Mouse (Mus musculus) cerebellum, postnatal 10 days (tissue): Measurements from ENCODE around the gene Slc23a2.

ENCODE experiments used
- DNase-seq, 2 experiments: peaks; one replicate each; pipeline ENCODE4 v3.0.0; 2021; ENCODE audit warnings: mixed read lengths in 2 of 2

Gene Slc23a2

GRCm38 (mm10) chr2:132133436-132133835, 11.5 kb downstream of the Slc23a2 start:
- DNase-seq: no peak

GRCm38 (mm10) chr2:132131266-132131665, 13.6 kb downstream of the Slc23a2 start:
- DNase-seq: peak; percentile 79 to 83

GRCm38 (mm10) chr2:132129980-132130379, 14.9 kb downstream of the Slc23a2 start:
- DNase-seq: no peak

GRCm38 (mm10) chr2:132129247-132129646, 15.7 kb downstream of the Slc23a2 start:
- DNase-seq: no peak

GRCm38 (mm10) chr2:132127904-132128303, 17.0 kb downstream of the Slc23a2 start:
- DNase-seq: no peak

- no peak for DNase-seq
Measured at GRCm38 (mm10) chr2:132126292-132126691, 18.6 kb downstream of the Slc23a2 start.

- DNase-seq: no peak
Measured at GRCm38 (mm10) chr2:132123063-132123462, 21.8 kb downstream of the Slc23a2 start.

- DNase-seq: no peak
Measured at GRCm38 (mm10) chr2:132121050-132121449, 23.9 kb downstream of the Slc23a2 start.

GRCm38 (mm10) chr2:132118646-132119045, 26.3 kb downstream of the Slc23a2 start:
- no peak for DNase-seq

- no peak for DNase-seq
Measured at GRCm38 (mm10) chr2:132115936-132116335, 29.0 kb downstream of the Slc23a2 start.

GRCm38 (mm10) chr2:132115344-132115743, 29.6 kb downstream of the Slc23a2 start:
- no peak for DNase-seq

- DNase-seq: peak in 1 of 2 experiments; percentile 76
Measured at GRCm38 (mm10) chr2:132113962-132114759, 30.7 kb downstream of the Slc23a2 start.

- DNase-seq: no peak
Measured at GRCm38 (mm10) chr2:132112319-132112718, 32.6 kb downstream of the Slc23a2 start.

- no peak for DNase-seq
Measured at GRCm38 (mm10) chr2:132111905-132112304, 33.0 kb downstream of the Slc23a2 start.

- peak; percentile 68 to 72 for DNase-seq
Measured at GRCm38 (mm10) chr2:132111266-132111665, 33.6 kb downstream of the Slc23a2 start.

GRCm38 (mm10) chr2:132110702-132111101, 34.2 kb downstream of the Slc23a2 start:
- no peak for DNase-seq

- no peak for DNase-seq
Measured at GRCm38 (mm10) chr2:132108988-132109387, 35.9 kb downstream of the Slc23a2 start.

GRCm38 (mm10) chr2:132107611-132108010, 37.3 kb downstream of the Slc23a2 start:
- peak; percentile 37 to 48 for DNase-seq

- no peak for DNase-seq
Measured at GRCm38 (mm10) chr2:132106069-132106468, 38.8 kb downstream of the Slc23a2 start.

GRCm38 (mm10) chr2:132103265-132103664, 41.6 kb downstream of the Slc23a2 start:
- no peak for DNase-seq

- no peak for DNase-seq
Measured at GRCm38 (mm10) chr2:132102505-132103130, 42.3 kb downstream of the Slc23a2 start.

- no peak for DNase-seq
Measured at GRCm38 (mm10) chr2:132098942-132099672, 45.8 kb downstream of the Slc23a2 start.

GRCm38 (mm10) chr2:132098365-132098764, 46.5 kb downstream of the Slc23a2 start:
- no peak for DNase-seq

GRCm38 (mm10) chr2:132096582-132096981, 48.3 kb downstream of the Slc23a2 start:
- no peak for DNase-seq
